Mouse (Mus musculus) cortical plate, adult 2 months (tissue): ENCODE data around the gene Nol9. TPM values are rescaled to one million over a fixed set of nuclear protein-coding genes. Genes with fewer than 3 reads are reported as not detected.

Source experiments
- H3K27ac ChIP-seq: fragments of 200-500 bp; 2 replicates; pipeline ENCODE4 v1.5.1; 2012; ENCODE audit warnings: low read length, control low read depth, inconsistent platforms; ENCODE audit not compliant: insufficient read depth
- H3K4me1 ChIP-seq: fragments of 200-500 bp; 2 replicates; pipeline ENCODE4 v1.6.1; 2011; ENCODE audit warnings: low read length; ENCODE audit not compliant: control insufficient read depth, insufficient read depth
- H3K4me3 ChIP-seq: fragments of 200-500 bp; 2 replicates; pipeline ENCODE4 v1.5.1; 2011; ENCODE audit warnings: mild to moderate bottlenecking, low read length, control low read depth; ENCODE audit not compliant: insufficient read depth
- CTCF ChIP-seq: fragments of 200-500 bp; IDR thresholded peaks from 2 replicates; pipeline ENCODE4 v1.5.1; 2011; ENCODE audit warnings: mild to moderate bottlenecking, control low read depth, low read length; ENCODE audit not compliant: insufficient read depth; ENCODE audit errors: extremely low read depth
- POLR2A ChIP-seq: fragments of 200-500 bp; IDR thresholded peaks from 2 replicates; pipeline ENCODE4 v1.6.1; 2011; ENCODE audit warnings: mild to moderate bottlenecking, low read length, control low read depth; ENCODE audit not compliant: insufficient read depth; ENCODE audit errors: extremely low read depth
- polyA plus RNA-seq: library from polyadenylated mRNA; depleted of rRNA; stranded (reverse); fragments of >200 nt; gene quantifications from 2 replicates; pipeline ENCODE4 v1.2.3, GENCODE M21; 2012

The Nol9 gene
- polyA plus RNA-seq, 1 experiment = 16.7 TPM

DNA sequence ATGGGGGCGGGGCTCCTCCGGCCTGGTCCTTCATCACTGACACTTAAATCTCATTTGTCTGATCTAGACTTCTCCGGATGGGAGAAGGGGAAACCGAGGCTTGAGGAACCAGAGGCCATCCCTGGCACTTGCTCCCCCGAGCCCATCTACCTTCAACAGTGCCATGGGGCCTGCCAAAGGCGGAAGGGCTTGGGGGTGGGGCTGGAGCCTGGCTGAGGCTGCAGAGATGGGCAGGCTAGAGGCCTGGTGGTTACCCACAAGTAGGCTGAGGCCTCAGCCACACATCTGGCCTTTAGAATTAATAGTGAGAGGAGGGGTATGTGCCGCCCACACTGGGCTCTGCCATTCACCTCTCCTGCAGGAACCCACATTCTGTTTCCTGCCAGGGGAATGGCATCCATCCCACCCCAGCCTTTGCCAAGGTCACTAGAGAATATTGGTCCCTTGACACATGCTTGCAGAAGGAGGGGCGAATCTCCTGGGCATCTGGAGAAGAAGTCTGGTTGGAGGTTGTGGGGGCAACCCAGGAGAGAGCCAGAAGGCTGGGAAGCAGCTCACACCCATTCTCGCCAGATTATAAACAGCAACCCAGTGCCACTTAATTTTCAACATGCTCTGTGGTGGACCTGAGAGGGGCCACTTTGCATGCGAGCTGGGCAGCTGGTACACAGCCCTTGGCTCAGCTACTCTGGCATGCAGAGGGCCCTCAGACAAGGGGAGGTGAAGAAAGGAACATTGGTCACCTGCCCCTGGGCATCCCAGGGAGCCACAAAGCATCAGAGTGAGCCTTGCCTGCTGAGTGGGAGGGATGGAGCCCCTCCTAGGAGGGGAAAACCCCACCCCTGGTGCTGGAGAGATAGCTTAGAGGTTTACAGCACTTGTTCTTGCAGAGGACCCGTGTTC is 31.6 kb downstream of the Nol9 start:
- no peak for TF ChIP-seq POLR2A
- no peak for TF ChIP-seq CTCF
- Histone ChIP-seq H3K4me3 (no peak overlapping the region), H3K4me1 (no peaks in the 10 kb centered on the region), H3K27ac (no peak overlapping the region)

DNA sequence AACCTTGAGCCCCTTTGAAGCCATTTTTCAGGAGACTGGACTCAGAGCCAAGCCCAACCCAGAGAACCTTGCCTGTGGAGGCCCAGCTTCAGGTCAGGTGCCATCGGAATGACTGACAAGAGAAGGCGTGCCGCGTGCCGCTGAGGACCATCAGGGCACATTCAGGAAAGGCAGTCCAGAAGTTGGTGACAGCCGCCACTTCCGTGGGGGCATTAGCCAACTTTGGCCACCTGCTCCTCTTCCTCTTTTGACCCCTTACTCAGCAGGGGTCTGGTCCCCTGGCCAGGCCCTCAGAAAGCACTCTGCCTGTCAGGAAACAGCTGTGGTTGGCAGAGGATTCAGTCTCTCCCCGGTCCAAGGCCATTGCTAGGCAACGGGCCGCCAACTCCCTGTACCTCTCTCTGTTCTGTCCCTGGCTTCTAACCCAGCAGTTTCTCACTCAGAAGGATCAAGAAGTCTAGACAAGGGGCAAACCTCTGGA is 33.0 kb downstream of the Nol9 start, which contains the start of gene Plekhg5:
TSS of gene Plekhg5 (plus strand) at position 378 of the 481 bp plus-strand sequence.
- no peak within 1 kb of the TSS for H3K4me3 ChIP-seq
- no peak within 1 kb of the TSS for H3K27ac ChIP-seq
- H3K4me1 ChIP-seq = no peaks in the 10 kb centered on the region
- TF ChIP-seq CTCF = no peak
- TF ChIP-seq POLR2A = no peak

GRCm38 (mm10) chr4:152072655-152073054 is 33.5 kb downstream of the Nol9 start:
- Histone ChIP-seq H3K4me3 (no peak overlapping the region), H3K27ac (no peak overlapping the region), H3K4me1 (no peaks in the 10 kb centered on the region)
- TF ChIP-seq POLR2A (no peak), CTCF (no peak)

GRCm38 (mm10) chr4:152073715-152074114 is 34.6 kb downstream of the Nol9 start:
- peaks cover 2% of the 10 kb centered on the region; the same call in 1 of the 2 replicates for H3K4me1 ChIP-seq
- TF ChIP-seq CTCF (no peak), POLR2A (no peak)
- H3K4me3 ChIP-seq = no peak overlapping the region
- H3K27ac ChIP-seq = no peak overlapping the region

DNA sequence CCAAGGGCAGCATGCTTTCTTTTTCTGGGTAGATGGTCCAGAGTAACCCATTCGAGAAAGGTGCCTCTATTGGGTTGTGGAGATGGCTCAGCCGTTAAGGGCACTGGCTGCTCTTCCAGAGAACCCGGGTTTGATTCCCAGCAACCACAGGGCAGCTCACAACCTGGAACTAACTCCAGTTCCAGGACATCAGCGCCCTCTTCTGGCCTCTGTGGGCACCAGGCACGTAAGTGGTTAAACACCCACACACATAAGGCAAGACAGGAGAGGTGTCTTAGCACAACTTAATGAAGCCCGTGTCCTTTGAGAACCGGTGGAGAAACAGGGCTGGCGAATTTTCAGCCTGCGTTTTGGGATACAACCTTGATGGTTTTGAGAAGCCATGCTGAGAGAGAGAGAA is 35.4 kb downstream of the Nol9 start:
- no peak overlapping the region for H3K27ac ChIP-seq
- no peak for TF ChIP-seq CTCF
- no peak for TF ChIP-seq POLR2A
- H3K4me3 ChIP-seq = no peak overlapping the region
- peaks cover 2% of the 10 kb centered on the region; the same call in 1 of the 2 replicates for H3K4me1 ChIP-seq

DNA sequence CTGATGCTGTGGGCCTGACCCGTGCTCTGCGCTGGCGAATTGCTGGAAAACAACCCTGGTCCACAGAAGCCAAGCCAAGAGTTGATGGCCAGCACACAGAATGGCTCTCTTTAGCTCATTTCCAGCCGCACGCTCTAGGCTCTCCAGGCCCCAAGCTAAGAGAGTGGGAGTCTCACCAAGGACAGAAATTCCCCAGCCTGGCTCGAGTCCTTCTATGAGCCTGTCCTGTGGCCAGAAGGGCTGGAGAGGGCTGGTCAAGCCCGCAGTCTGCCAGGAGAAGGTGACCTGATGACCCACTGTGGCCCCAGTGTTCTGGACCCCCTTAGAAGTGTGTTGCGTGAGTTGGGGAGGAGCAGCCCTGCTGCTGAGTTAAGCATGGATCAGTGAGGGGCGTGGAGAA is 38.1 kb downstream of the Nol9 start:
- Histone ChIP-seq H3K4me3 (no peak overlapping the region), H3K4me1 (peaks cover 2% of the 10 kb centered on the region; the same call in 1 of the 2 replicates), H3K27ac (no peak overlapping the region)
- TF ChIP-seq POLR2A (no peak), CTCF (no peak)

DNA sequence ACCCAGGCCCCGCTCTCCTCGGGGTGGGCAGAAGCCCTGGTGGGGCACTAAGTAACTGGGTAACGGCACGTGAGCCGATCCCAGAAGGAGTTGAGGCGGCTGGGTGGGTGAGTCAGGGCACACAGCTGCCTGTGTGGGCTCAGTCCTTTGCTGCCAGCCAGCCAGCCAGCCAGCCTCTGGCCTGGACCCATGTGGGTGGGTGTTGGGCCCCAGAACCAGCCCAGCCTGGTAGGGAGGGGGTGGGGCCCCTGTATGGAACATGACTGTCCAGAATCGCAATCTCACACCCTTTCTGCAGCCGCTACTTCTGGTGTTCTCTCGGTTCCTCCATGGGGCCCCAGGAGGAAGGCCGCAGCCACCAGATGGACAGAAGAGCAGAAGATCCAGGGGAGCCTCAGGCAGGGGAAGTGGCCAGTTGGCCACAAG is 39.0 kb downstream of the Nol9 start:
- Histone ChIP-seq H3K27ac (no peak overlapping the region), H3K4me3 (no peak overlapping the region), H3K4me1 (peaks cover 2% of the 10 kb centered on the region; the same call in 1 of the 2 replicates)
- TF ChIP-seq CTCF = no peak
- TF ChIP-seq POLR2A = no peak

DNA sequence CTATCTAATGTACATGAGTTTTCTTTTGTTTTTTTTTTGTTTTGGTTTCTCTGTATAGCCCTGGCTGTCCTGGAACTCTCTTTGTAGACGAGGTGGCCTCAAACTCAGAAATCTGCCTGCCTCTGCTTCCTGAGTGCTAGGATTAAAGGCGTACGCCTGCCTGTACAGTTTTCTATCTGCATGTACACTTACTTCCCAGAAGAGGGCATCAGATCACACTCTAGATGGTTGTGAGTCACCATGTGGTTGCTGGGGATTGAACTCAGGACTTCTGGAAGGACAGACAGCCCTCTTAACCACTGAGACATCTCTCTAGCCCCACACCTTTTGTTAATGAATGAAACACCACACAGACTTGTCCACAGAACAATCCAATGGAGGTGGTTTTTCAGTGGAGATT is 40.1 kb downstream of the Nol9 start:
- TF ChIP-seq CTCF (no peak), POLR2A (no peak)
- Histone ChIP-seq H3K4me1 (peaks cover 2% of the 10 kb centered on the region; the same call in 1 of the 2 replicates), H3K4me3 (no peak overlapping the region), H3K27ac (no peak overlapping the region)

DNA sequence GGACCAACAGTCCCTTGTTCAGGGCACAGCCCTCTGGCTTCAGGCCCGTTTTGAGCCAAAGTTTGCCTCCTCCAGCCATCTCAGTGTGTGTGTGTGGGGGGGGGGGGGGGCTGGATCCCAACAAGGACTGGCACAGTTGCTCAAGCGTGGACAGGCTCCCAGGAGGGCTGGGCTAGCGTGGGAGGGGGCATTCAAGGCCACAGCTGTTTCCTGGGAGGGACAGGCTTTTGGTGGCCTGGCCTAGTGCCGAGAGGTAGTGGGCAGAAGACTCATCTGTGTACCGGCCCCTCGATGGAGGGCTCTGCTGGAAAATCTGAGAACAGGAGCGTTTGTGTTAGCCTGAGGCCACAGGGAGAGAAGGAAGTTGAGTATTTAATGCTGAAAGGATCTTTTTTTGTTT is 40.8 kb downstream of the Nol9 start:
- H3K27ac ChIP-seq = no peak overlapping the region
- peaks cover 2% of the 10 kb centered on the region; the same call in 1 of the 2 replicates for H3K4me1 ChIP-seq
- no peak overlapping the region for H3K4me3 ChIP-seq
- no peak for TF ChIP-seq POLR2A
- no peak for TF ChIP-seq CTCF
